Comparison of ENCODE assay signal across 9 mouse cellular contexts in genomic region chr11:52253674-52254375, GRCm38 (mm10). TPM values are rescaled to one million over a fixed set of nuclear protein-coding genes. Genes with fewer than 3 reads are reported as not detected.
DNase-seq lines count a peak whose midpoint lies in the region; ATAC-seq and TF ChIP-seq lines count a peak whose summit lies in the region.
"Had no signal": no experiment of that assay in that cellular context is flagged by ENCODE, and none has a peak within 500 bp of the region (broad histone marks: within the 10 kb centered on the region; RNA-seq: fewer than 3 reads in every experiment).

No protein-coding gene starts in this region.

- peak; percentile 89 for TF ChIP-seq CTCF in E14TG2a.4 (conservative IDR thresholded peaks at IDR 0.05; ENCODE audit: low read length)
- peak; percentile 88 for TF ChIP-seq CTCF in heart, postnatal 0 days (IDR thresholded peaks at IDR 0.05; ENCODE audit: low read depth)

- DNase-seq in adrenal gland, postnatal 10 days, result peak; percentile 84
- DNase-seq in embryonic facial prominence, embryonic 10.5 days (ENCODE audit: low spot score), result peak; percentile 67
- peak; percentile 76 for DNase-seq in heart, postnatal 0 days (ENCODE audit: low spot score)
- DNase-seq in layer of hippocampus, adult 11-12 months (ENCODE audit: low spot score), result peak; percentile 66
- peak; percentile 34 for DNase-seq in retina, adult 2 months (ENCODE audit: low read depth, low spot score)

- no peak overlapping the region for H3K4me3 ChIP-seq in E14TG2a.4 (replicated peaks; ENCODE audit: low read length)
- H3K4me3 ChIP-seq in embryonic facial prominence, embryonic 10.5 days, result no peak overlapping the region
- no peak overlapping the region for H3K4me3 ChIP-seq in heart, postnatal 0 days (ENCODE audit: low read depth, low read length)
- no peak overlapping the region for H3K4me3 ChIP-seq in lung, embryonic 15.5 days

- H3K36me3 ChIP-seq in E14TG2a.4 (ENCODE audit: insufficient read depth, low read length), result peaks cover 97% of the 10 kb centered on the region
- H3K36me3 ChIP-seq in embryonic facial prominence, embryonic 10.5 days (replicated peaks), result peaks cover 57% of the 10 kb centered on the region
- H3K36me3 ChIP-seq in heart, postnatal 0 days (replicated peaks; ENCODE audit: control insufficient read depth, insufficient read depth, low read length), result peaks cover 8% of the 10 kb centered on the region; the same call in 1 of the 2 replicates
- H3K36me3 ChIP-seq in lung, embryonic 15.5 days, result peaks cover 45% of the 10 kb centered on the region

- no peak overlapping the region for H3K4me2 ChIP-seq in heart, postnatal 0 days (ENCODE audit: low read depth, low read length)
- no peak overlapping the region for H3K4me2 ChIP-seq in lung, embryonic 15.5 days

- WGBS in embryonic facial prominence, embryonic 10.5 days, result 71% methylated on average over 11 of the region's 11 CpGs
- 63% methylated on average over 11 of the region's 11 CpGs for WGBS in heart, postnatal 0 days
- 63% methylated on average over 11 of the region's 11 CpGs for WGBS in lung, embryonic 15.5 days

- peak; percentile 83; the same call in 1 of the 2 replicates for ATAC-seq in heart, postnatal 0 days (ENCODE audit: insufficient read depth, low read depth)
- peak; percentile 67; the same call in 1 of the 2 replicates for ATAC-seq in lung, embryonic 15.5 days (ENCODE audit: borderline replicate concordance, extremely low read depth, low FRiP score, low TSS enrichment)
- no peak for ATAC-seq in inflammation-experienced regulatory T-cells, adult 6 months

- H3K27me3 ChIP-seq in E14TG2a.4 (ENCODE audit: insufficient read depth, low read length), result no peaks in the 10 kb centered on the region
- H3K27me3 ChIP-seq in embryonic facial prominence, embryonic 10.5 days (replicated peaks; ENCODE audit: low read depth, poor library complexity, severe bottlenecking), result no peaks in the 10 kb centered on the region
- H3K27me3 ChIP-seq in heart, postnatal 0 days (ENCODE audit: control insufficient read depth, insufficient read depth, low read length), result no peaks in the 10 kb centered on the region
- no peaks in the 10 kb centered on the region for H3K27me3 ChIP-seq in lung, embryonic 15.5 days

- H3K9me3 ChIP-seq in E14TG2a.4 (ENCODE audit: low read length), result no peaks in the 10 kb centered on the region
- H3K9me3 ChIP-seq in embryonic facial prominence, embryonic 10.5 days, result no peaks in the 10 kb centered on the region
- H3K9me3 ChIP-seq in heart, postnatal 0 days (replicated peaks; ENCODE audit: control insufficient read depth, low read length), result no peaks in the 10 kb centered on the region
- H3K9me3 ChIP-seq in lung, embryonic 15.5 days, result no peaks in the 10 kb centered on the region

- no peak overlapping the region for H3K9ac ChIP-seq in heart, postnatal 0 days (replicated peaks; ENCODE audit: low read depth, low read length)
- no peak overlapping the region for H3K9ac ChIP-seq in lung, embryonic 15.5 days

- no peak overlapping the region for H3K27ac ChIP-seq in embryonic facial prominence, embryonic 10.5 days (replicated peaks)
- H3K27ac ChIP-seq in heart, postnatal 0 days (ENCODE audit: low read depth), result peak overlapping the region; percentile 24
- H3K27ac ChIP-seq in lung, embryonic 15.5 days, result peak overlapping the region; percentile 39; the same call in 1 of the 2 replicates

- TF ChIP-seq EP300 in heart, postnatal 0 days (IDR thresholded peaks at IDR 0.05; ENCODE audit: low read depth), result no peak

- H3K4me1 ChIP-seq in E14TG2a.4 (replicated peaks; ENCODE audit: low read depth, low read length), result peaks cover 33% of the 10 kb centered on the region
- peaks cover 12% of the 10 kb centered on the region; the same call in 1 of the 2 replicates for H3K4me1 ChIP-seq in embryonic facial prominence, embryonic 10.5 days
- 0 out of 2 replicates have a peak, but pooled peaks cover 6% of the 10 kb centered on the region for H3K4me1 ChIP-seq in heart, postnatal 0 days (ENCODE audit: control insufficient read depth, insufficient read depth)
- peaks cover 6% of the 10 kb centered on the region; the same call in 1 of the 2 replicates for H3K4me1 ChIP-seq in lung, embryonic 15.5 days

RNA-seq across cellular contexts. Expression of gene Skp1a, which starts 22.0 kb away (rescaled TPM):
- 100 to 1,000 TPM; 309 to 323 TPM for total RNA-seq in adrenal gland, postnatal 10 days (2021)
- 938 and 966 TPM in 2 replicates for polyA plus RNA-seq in embryonic facial prominence, embryonic 10.5 days (2016; fragmentation: Nextera tagmentation; extraction: Ambion mirVana)
- total RNA-seq in heart, postnatal 0 days (2014; rRNA removed; ENCODE audit: low replicate concordance), result 158 and 163 TPM in 2 replicates
- 492 and 524 TPM in 2 replicates for polyA plus RNA-seq in heart, postnatal 0 days (2015; fragmentation: Nextera tagmentation; extraction: Ambion mirVana)
- 809 and 814 TPM in 2 replicates for polyA plus RNA-seq in lung, embryonic 15.5 days (2015; fragmentation: Nextera tagmentation; extraction: Ambion mirVana)
- 100 to 1,000 TPM; 274 to 332 (median 300) TPM for polyA plus RNA-seq in inflammation-experienced regulatory T-cells, adult 6 months (2017; shearing (Covaris generic))

RNA-seq across cellular contexts. Expression of gene Tcf7, which starts 29.0 kb away (rescaled TPM):
- total RNA-seq in adrenal gland, postnatal 10 days (2021), result 10 to 100 TPM; 41.7 to 42.2 TPM
- polyA plus RNA-seq in embryonic facial prominence, embryonic 10.5 days (2016; fragmentation: Nextera tagmentation; extraction: Ambion mirVana), result 11.3 and 13.0 TPM in 2 replicates
- 0.15 and 5.2 TPM in 2 replicates for total RNA-seq in heart, postnatal 0 days (2014; rRNA removed; ENCODE audit: low replicate concordance)
- 0.88 and 1.1 TPM in 2 replicates for polyA plus RNA-seq in heart, postnatal 0 days (2015; fragmentation: Nextera tagmentation; extraction: Ambion mirVana)
- 41.4 and 52.6 TPM in 2 replicates for polyA plus RNA-seq in lung, embryonic 15.5 days (2015; fragmentation: Nextera tagmentation; extraction: Ambion mirVana)
- polyA plus RNA-seq in inflammation-experienced regulatory T-cells, adult 6 months (2017; shearing (Covaris generic)), result 100 to 1,000 TPM; 144 to 447 (median 399) TPM

RNA-seq across cellular contexts. Expression of gene Olfr1371, which starts 40.0 kb away (rescaled TPM):
- not detected for total RNA-seq in adrenal gland, postnatal 10 days (2021)
- not detected in 2 replicates for polyA plus RNA-seq in embryonic facial prominence, embryonic 10.5 days (2016; fragmentation: Nextera tagmentation; extraction: Ambion mirVana)
- total RNA-seq in heart, postnatal 0 days (2014; rRNA removed; ENCODE audit: low replicate concordance), result not detected in 2 replicates
- polyA plus RNA-seq in heart, postnatal 0 days (2015; fragmentation: Nextera tagmentation; extraction: Ambion mirVana), result not detected in 2 replicates
- not detected in 2 replicates for polyA plus RNA-seq in lung, embryonic 15.5 days (2015; fragmentation: Nextera tagmentation; extraction: Ambion mirVana)
- polyA plus RNA-seq in inflammation-experienced regulatory T-cells, adult 6 months (2017; shearing (Covaris generic)), result not detected
- polyA plus RNA-seq: heart, embryonic 14.5 days had no signal

Comparison
In these comparisons a context has a peak if more than half of its experiments do, and no peak if none do; other contexts are left out.
1. DNase-seq: peak in every context shown above with its lines; median percentile 84 in adrenal gland, postnatal 10 days; 76 in heart, postnatal 0 days; 67 in embryonic facial prominence, embryonic 10.5 days; 66 in layer of hippocampus, adult 11-12 months; 34 in retina, adult 2 months.